Mouse (Mus musculus) brown adipose tissue, adult 24 weeks (tissue): ENCODE data around the gene Galnt16. TPM values are rescaled to one million over a fixed set of nuclear protein-coding genes. Genes with fewer than 3 reads are reported as not detected.
A peak's percentile ranks its signal among the peaks of the same experiment; 100 is the strongest.

Source experiments
- H3K27ac ChIP-seq: fragments of 200-500 bp; replicated peaks from 2 replicates; pipeline ENCODE4 v1.5.1; 2012; ENCODE audit warnings: low read depth, mild to moderate bottlenecking, low read length
- H3K4me1 ChIP-seq: fragments of 200-500 bp; 2 replicates; pipeline ENCODE4 v1.6.1; 2012; ENCODE audit warnings: low read length, mixed read lengths; ENCODE audit not compliant: control insufficient read depth, insufficient read depth, insufficient read length
- H3K4me3 ChIP-seq: fragments of 200-500 bp; 2 replicates; pipeline ENCODE4 v1.5.1; 2012; ENCODE audit warnings: low read depth, mild to moderate bottlenecking, low read length, moderate library complexity; ENCODE audit not compliant: insufficient read depth
- polyA plus RNA-seq: library from polyadenylated mRNA; stranded (reverse); fragments of >200 nt; gene quantifications from 2 replicates; pipeline ENCODE4 v1.2.4, GENCODE M21; 2012; ENCODE audit not compliant: missing spikeins, insufficient read depth, insufficient read length

Galnt16 gene
- 3.1 and 4.1 TPM in 2 replicates for polyA plus RNA-seq

GRCm38 (mm10) chr12:80517977-80518376 is at the start of gene Galnt16:
Gene Galnt16 (plus strand): TSS chr12:80518277.
- peak within 1 kb of the TSS; percentile 50 for H3K4me3 ChIP-seq
- no peak within 1 kb of the TSS for H3K27ac ChIP-seq
- 0 out of 2 replicates have a peak, but pooled peaks cover 3% of the 10 kb centered on the region for H3K4me1 ChIP-seq

DNA sequence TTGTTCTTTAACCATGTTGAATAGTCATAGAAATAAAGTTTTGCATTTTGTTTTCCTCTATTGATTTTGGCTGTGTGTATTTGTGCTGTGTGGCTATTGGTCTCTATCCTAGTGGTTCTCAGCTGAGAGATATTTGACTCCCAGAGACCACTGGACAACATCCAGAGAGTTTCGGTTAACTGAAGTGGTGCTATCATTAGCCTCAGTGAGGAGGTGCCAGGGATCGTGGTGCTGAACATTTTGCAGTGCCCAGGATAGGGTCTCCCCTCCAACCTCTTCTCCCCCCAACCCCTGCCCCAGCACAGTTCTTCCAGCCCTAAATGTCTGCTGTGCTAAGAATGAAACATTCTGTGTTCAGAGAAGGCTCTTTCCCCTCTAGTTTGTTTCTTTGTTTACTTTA is 47.9 kb upstream of the Galnt16 start:
- Histone ChIP-seq H3K4me1 (no peaks in the 10 kb centered on the region; the same call in 1 of the 2 replicates), H3K27ac (no peak overlapping the region), H3K4me3 (no peak overlapping the region)

DNA sequence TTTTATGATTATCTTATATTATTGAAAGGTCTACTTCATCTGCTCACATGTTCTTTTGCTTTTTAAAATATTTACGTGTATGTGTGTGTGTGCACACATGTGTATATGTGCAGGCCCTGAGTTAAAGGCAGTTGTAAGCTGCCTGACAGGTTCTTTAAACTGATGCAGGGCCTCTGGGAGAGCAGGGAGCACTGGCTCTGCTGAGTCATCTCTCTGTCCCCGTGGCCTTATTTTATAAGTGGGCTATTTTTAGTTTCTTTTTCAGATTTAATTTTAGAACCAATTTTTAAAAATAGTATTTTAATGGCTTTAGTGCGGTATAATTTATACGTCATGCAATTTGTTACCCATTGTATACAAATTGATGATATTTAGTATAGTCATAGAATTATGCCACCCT is 46.2 kb upstream of the Galnt16 start:
- Histone ChIP-seq H3K4me3 (no peak overlapping the region), H3K27ac (no peak overlapping the region), H3K4me1 (no peaks in the 10 kb centered on the region; the same call in 1 of the 2 replicates)

GRCm38 (mm10) chr12:80473731-80474130 is 44.3 kb upstream of the Galnt16 start:
- Histone ChIP-seq H3K4me1 (no peaks in the 10 kb centered on the region; the same call in 1 of the 2 replicates), H3K27ac (no peak overlapping the region), H3K4me3 (no peak overlapping the region)

DNA sequence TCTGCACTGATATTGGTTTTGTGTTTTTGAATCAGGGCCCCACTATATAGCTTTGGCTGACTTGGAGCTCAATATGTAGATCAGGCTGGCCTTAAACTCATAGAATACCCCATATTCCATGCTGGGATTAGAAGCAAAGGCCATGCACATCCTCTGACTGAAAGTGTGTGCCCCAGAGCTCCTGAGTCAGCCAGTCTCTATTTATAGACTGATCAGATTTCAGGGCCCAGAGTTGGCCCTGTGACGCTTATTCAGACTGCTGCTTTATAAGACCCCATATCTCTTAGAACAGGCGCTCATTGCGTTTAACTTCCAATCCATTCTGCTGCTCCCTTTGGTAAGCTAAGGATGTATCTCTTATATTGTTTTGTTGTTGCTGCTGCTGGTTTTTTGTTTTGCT is 38.1 kb upstream of the Galnt16 start:
- no peak overlapping the region for H3K27ac ChIP-seq

DNA sequence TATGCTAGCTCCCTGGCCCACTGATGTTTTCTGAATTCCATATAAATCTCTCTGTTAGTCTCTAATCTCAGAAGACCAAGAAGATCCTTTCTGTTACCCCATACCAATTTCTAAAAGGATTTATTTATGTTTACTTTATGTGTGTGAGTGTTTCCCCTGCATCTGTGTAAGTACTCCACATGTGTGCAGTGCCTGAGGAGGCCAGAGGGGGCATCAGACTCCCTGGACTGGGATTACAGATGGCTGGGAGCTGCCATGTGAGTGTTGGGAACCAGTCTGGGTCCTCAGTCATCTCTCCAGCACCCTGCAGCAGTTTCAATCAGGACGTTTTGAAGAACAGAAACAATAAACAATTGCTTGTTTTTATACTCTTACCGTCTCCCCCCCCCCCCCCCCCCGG is 34.7 kb upstream of the Galnt16 start:
- no peak overlapping the region for H3K4me3 ChIP-seq
- no peaks in the 10 kb centered on the region for H3K4me1 ChIP-seq
- H3K27ac ChIP-seq = no peak overlapping the region

More for the DNA sequence above, 38.1 kb upstream of the Galnt16 start:
- no peaks in the 10 kb centered on the region for H3K4me1 ChIP-seq
- no peak overlapping the region for H3K4me3 ChIP-seq

GRCm38 (mm10) chr12:80493311-80493710 is 24.8 kb upstream of the Galnt16 start:
- Histone ChIP-seq H3K27ac (no peak overlapping the region), H3K4me1 (no peaks in the 10 kb centered on the region), H3K4me3 (no peak overlapping the region)

GRCm38 (mm10) chr12:80495691-80496090 is 22.4 kb upstream of the Galnt16 start:
- no peak overlapping the region for H3K27ac ChIP-seq
- H3K4me1 ChIP-seq = no peaks in the 10 kb centered on the region
- H3K4me3 ChIP-seq = no peak overlapping the region

- Histone ChIP-seq H3K4me1 (no peaks in the 10 kb centered on the region), H3K4me3 (no peak overlapping the region), H3K27ac (no peak overlapping the region)
Measured at GRCm38 (mm10) chr12:80498356-80498755, 19.7 kb upstream of the Galnt16 start.

- Histone ChIP-seq H3K4me3 (no peak overlapping the region), H3K27ac (no peak overlapping the region), H3K4me1 (no peaks in the 10 kb centered on the region)
Measured at GRCm38 (mm10) chr12:80500506-80500905, 17.6 kb upstream of the Galnt16 start.

- Histone ChIP-seq H3K27ac (no peak overlapping the region), H3K4me3 (no peak overlapping the region)
Measured at GRCm38 (mm10) chr12:80504718-80505117, 13.4 kb upstream of the Galnt16 start.

DNA sequence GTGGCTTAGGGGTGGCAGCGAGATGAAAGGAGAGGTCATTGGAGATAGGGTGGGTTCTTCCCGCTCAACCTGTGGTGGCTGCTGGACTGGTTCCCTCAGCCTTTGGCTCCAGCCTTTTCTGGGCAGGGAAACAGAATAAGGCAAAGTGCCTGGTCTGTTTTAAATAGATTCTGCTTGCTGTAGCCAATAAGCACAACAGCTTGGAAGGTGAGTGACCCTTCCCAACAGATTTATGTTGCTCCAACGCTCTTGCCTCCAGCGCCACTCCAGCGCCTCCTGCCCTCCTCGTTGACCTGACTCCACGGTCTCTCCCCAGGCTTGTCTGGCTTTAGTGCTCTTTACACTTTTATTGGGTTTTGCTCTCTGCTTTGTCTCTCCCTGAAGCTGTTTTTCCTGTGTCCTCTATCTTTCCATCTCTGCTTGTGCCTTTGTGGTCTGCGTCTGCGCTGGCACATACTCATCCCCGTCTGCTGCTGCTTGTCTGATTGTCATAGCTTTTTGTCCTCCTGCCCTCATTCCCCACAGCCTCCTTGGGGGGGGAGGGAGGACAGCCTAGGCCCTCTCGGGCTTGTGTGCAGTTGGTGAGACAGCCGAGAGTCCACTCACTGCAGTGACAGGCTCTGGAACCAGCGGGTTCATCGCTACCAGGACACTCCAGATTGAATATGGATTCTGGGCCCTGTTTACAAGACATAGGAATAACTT is 10.9 kb upstream of the Galnt16 start:
- H3K4me3 ChIP-seq = no peak overlapping the region
- no peaks in the 10 kb centered on the region for H3K4me1 ChIP-seq
- H3K27ac ChIP-seq = no peak overlapping the region

More at GRCm38 (mm10) chr12:80504718-80505117, 13.4 kb upstream of the Galnt16 start:
- no peaks in the 10 kb centered on the region for H3K4me1 ChIP-seq

- Histone ChIP-seq H3K4me3 (peak overlapping the region; percentile 50), H3K27ac (no peak overlapping the region), H3K4me1 (0 out of 2 replicates have a peak, but pooled peaks cover 3% of the 10 kb centered on the region)
Measured at GRCm38 (mm10) chr12:80518393-80518756, 298 bp downstream of the Galnt16 start.

DNA sequence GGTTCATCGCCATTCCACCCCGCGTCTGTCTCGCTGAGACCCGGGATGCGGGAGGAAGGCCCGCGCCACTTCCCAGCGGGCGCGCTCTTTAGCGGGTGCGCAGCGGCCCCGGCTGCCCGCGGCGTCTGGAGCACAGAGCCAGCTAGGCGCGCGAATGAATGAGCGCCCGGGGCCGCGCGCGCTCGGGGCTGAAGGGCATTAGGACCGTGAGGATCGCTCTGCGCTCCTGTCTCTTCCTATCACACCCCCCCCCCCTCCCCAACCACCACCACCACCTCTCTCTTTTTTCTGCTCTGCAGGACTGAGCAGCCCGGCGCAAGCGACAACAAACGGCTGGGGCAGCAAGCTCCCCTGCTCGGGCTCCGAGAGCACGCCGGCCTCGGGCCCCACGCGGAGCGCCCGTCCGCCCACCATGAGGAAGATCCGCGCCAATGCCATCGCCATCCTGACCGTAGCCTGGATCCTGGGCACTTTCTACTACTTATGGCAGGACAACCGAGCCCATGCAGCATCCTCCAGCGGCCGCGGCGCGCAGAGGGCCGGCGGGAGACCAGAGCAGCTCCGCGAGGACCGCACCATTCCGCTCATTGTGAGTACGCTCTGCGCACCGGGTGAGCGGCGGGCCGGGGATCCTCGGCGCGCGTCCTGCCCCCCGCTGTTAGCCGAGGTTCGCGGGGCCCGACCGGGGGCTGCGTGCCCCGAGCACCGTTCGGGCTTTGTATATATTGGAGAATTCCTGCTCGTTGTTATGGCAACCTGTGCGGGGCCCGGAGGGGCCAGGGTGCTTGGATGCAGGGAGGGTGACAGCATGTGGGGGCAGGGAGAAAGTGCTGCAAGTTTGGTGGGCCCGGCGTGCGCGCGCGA is 912 bp downstream of the Galnt16 start:
- peak overlapping the region; percentile 50 for H3K4me3 ChIP-seq
- H3K27ac ChIP-seq = no peak overlapping the region
- 0 out of 2 replicates have a peak, but pooled peaks cover 3% of the 10 kb centered on the region for H3K4me1 ChIP-seq

GRCm38 (mm10) chr12:80519621-80520332 is 1.7 kb downstream of the Galnt16 start:
- Histone ChIP-seq H3K4me1 (0 out of 2 replicates have a peak, but pooled peaks cover 3% of the 10 kb centered on the region), H3K4me3 (peak overlapping the region; percentile 46), H3K27ac (no peak overlapping the region)
